Mouse (Mus musculus) cerebellum, adult 11 months (tissue): ENCODE data around the gene Fgfr4.

ENCODE experiments used
- DNase-seq: peaks from one replicate; pipeline ENCODE4 v3.0.0; 2022

Gene Fgfr4

DNA sequence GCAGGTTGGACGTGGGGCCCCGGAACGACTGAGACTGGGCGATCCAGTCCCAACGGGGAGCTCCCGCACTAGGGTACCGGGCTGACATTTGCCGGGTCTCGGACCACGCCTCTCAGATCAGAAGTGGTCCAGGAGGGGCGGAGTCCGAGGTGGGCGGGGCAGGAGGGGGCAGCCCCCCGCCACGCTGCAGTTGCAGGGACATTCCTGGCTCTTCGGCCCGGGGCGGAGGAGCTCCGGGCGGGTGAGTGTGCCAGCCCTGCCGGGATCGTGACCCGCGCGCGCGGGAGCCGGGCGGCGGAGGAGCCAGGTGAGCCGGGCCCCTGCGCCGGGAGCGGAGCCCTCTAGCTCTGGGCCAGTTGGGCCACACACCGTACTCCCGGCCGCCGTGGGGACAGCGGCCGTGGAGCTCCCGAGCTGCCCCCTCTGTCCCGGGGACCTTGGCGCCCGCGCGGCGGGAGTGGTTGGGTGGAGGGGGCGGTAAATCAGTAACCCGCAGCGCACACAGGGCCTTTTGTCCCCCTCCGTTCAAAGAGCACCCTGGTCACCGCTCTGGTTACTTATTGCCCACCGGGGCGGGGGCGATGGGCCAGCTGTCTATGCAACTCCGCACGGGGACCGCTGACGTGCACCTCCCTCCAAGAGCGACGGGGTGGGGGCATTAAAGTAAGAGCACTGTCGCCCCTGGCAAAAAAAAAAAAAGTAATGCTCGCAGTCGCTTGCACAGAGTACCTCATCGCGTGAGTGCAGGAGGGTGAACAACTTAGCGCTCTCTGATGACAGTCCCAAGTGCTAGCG, at the start of gene Fgfr4:
Fgfr4 (plus strand) TSS at position 20 of the 795 bp plus-strand sequence.
- DNase-seq, result no peak

GRCm38 (mm10) chr13:55103351-55103750, 49.1 kb upstream of the Fgfr4 start:
- DNase-seq, result no peak

GRCm38 (mm10) chr13:55105045-55105952, 47.1 kb upstream of the Fgfr4 start, which contains the start of gene Zfp346:
Zfp346 (plus strand) TSS chr13:55105311.
- DNase-seq, result peak; percentile 96

DNA sequence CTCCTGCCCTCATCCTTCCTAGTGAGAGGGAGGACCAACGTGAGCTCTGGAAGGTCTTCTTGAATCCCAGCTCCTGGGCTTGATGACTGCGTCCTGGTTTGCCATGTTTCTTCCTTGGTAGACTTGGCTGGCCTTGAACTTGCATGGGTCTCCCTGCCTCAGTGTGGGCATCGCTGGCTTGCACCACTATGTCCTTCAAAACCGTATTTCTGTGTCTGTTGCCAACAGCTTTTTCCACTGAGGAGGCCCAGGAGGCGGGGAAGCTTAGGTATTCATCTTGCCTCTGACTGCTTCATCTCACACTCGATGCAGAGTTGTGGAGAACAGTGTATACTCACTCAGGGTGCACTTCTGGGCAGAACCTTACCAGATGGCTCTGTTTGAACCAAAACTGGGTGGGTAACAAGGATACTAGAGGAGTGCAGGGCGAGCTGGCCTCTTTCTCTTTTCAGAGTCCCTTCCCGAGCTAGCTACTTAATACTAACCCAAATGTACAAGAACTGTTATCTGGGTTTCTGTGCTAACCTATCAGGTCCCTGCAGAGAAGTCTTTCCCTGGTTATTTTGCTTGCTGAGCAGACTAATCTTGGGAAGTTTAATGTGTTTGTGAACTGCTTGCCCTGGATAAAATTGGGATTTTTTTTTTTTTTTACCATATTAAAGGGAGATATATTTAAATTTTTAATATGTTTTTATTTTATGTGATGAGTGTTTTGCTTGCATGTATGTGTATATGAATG, 46.3 kb upstream of the Fgfr4 start:
- peak; percentile 13 for DNase-seq

- DNase-seq, result no peak
These were observed 45.3 kb upstream of the Fgfr4 start for GRCm38 (mm10) chr13:55107116-55107515.

DNA sequence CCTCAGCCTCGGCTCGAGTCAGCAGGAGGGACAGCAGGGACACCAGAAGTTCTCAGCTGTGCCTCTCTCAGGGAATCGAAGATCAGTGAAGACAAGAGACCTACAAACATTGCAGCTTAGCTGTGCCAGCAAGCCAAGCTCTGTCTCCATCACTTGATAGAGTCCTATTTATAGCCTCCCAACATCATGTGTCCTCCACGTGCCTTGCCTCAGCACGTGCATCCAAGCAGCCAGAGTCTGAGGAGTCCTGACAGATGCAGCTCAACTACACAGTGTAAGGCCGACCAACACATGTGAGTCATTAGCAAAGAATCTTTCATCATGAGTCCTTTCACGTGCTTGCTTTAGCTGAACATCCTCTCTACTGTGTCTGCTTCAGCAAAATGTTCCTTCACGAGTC, 44.7 kb upstream of the Fgfr4 start:
- no peak for DNase-seq

DNA sequence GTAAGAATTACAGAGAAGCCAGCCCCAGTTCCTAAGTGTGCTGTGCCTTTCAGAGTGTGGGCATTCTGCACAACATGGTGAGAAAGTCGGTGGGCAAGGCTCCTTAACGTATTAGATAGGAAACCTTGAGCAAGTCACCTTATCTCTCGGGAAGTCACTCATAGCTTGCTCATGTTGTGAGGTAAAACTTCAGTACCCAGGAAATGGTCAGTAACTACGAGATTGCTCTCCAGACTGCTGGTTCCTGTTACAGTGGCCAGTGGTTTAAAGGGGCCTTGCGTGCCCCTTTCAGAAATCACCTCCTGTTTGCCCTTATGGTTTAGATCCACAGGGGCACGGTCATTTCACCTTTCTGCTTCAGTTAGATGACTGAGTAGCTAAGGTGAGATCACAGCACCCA, 38.1 kb upstream of the Fgfr4 start:
- DNase-seq, result no peak

DNA sequence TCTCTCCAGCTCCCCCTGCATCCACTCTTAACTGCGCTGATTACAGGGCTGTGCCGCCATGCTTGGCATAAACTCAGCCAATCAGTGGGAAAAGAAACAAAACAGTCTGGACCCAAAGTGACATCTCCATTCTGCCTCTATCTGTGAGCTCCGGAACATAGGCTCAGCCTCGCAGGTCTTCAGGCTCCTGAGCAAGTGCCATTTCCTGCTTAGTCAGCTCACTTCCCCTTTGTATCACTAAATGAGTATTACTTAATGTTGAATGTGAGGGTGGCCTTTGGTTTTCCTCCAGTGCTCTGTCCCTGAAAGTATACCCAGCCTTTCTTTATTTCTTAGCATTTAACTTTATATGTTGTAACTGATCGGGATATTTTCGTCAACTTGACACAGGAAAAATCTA, 27.5 kb upstream of the Fgfr4 start:
- no peak for DNase-seq

DNA sequence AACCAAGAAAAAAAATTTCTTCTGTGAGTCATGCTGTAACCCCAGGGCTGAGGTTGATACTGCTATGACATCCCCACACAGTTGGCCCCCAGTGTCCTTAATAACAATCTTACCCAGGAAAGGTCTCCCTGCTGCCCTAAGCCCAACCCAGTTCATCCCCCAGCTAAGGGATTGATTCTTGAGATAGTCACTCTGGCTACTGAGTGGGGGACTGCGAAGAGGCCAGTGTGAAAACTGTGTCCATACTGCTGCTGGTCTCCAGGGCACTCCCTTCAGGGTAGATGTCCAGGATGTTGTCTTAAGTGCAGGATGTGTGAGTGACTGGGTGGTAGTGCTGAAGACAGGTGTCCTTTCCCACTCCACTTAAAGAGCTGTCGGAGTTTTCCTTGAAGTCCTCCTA, 19.0 kb upstream of the Fgfr4 start, which contains the start of gene Gm17617:
Gm17617 (minus strand) TSS at position 101 of the 400 bp plus-strand sequence.
- DNase-seq, result no peak

DNA sequence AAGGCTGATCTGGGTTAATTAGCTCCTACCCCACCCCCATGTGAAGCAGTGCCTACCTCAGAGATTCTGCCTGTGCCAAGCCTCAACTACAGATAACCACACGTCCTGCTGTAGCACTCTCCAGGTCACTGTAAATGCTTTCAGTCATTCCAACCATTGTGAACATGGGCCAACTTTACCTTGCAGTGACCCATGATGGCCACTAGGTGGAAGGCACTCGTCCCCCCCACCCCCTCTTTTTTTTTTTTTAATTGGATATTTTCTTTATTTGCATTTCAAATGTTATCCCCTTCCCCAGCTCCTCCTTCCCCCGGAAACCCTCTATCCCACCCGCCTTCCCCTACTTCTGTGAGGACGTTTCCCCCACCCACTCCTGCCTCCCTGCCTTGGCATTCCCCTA, 17.1 kb upstream of the Fgfr4 start:
- no peak for DNase-seq

- no peak for DNase-seq
These were observed 12.2 kb upstream of the Fgfr4 start for GRCm38 (mm10) chr13:55140271-55140670.

DNA sequence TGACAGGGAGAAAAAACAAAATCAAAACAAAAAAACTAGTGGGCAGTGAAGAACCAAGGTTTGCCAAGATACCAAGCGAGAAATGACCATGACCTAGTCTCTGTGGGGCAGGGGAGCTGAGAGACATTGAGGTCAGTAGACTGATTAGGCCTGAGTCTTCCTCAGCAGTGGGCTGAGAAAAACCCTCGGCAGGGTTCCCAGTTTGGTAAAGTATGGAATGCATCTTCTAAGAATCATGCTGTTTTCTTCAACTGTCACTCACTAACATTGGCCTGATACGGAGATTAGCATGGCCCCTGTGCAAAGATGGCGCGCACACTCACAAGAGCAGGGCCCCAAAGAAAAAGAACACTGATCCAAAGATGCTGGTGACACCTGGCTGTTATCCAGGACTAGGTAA, 1.5 kb downstream of the Fgfr4 start:
- DNase-seq, result no peak

- no peak for DNase-seq
These were observed 9.9 kb downstream of the Fgfr4 start for GRCm38 (mm10) chr13:55162365-55162764.

DNA sequence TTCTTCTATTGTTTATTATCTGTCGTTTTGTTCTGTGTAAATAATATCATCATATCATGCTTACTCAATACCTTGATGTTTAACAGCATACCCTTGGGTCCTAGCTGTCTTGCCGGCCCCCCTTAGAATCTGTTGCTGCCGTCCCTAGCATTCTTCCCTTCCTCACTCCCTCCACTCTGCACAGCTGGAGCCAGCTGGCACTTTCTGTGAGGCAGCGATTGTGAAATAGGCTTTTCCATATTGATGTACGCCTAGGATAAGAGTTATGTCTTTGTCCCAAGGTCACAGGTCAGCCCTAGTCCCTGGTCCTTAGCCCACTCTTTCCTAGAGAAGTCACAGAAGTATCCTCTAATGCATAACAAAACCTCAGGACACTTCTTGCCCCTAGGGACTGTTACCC, 11.1 kb downstream of the Fgfr4 start:
- no peak for DNase-seq

GRCm38 (mm10) chr13:55165831-55166339, 13.4 kb downstream of the Fgfr4 start:
- no peak for DNase-seq

- DNase-seq, result no peak
These were observed 14.6 kb downstream of the Fgfr4 start for GRCm38 (mm10) chr13:55166806-55167725.

DNA sequence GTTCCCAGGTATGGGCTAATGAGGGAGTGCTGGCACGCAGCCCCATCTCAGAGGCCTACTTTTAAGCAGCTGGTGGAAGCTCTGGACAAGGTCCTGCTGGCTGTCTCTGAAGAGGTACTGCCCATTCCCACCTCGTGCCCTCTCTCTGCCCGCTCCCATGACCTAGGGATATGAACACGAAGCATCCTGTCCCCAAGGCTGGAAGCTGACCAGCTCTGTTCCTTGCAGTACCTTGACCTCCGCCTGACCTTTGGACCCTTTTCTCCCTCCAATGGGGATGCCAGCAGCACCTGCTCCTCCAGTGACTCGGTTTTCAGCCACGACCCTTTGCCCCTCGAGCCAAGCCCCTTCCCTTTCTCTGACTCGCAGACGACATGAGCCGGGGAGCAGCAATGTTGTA, 15.4 kb downstream of the Fgfr4 start:
- no peak for DNase-seq

- no peak for DNase-seq
These were observed 15.8 kb downstream of the Fgfr4 start for GRCm38 (mm10) chr13:55168255-55168654.

DNA sequence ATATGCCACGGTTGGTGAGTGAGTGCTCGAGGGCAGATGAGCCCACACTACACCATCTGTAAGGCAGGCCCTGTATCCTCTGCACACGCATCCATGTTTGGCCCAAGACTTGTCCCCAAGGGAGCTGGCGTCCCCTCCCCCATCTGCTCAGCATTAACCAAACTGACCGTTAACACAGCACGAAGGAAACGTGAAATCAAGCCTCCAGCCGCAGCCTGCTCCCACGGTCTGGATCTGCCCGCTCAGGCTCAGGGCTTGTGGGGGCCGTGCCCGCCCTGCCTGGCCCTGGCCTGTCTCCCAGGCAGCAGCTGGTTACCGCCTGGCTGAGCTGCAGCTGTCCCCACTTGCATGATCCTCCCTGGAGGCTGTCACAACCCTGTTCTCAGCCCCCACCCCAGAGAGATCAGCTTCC, 16.5 kb downstream of the Fgfr4 start:
- no peak for DNase-seq

DNA sequence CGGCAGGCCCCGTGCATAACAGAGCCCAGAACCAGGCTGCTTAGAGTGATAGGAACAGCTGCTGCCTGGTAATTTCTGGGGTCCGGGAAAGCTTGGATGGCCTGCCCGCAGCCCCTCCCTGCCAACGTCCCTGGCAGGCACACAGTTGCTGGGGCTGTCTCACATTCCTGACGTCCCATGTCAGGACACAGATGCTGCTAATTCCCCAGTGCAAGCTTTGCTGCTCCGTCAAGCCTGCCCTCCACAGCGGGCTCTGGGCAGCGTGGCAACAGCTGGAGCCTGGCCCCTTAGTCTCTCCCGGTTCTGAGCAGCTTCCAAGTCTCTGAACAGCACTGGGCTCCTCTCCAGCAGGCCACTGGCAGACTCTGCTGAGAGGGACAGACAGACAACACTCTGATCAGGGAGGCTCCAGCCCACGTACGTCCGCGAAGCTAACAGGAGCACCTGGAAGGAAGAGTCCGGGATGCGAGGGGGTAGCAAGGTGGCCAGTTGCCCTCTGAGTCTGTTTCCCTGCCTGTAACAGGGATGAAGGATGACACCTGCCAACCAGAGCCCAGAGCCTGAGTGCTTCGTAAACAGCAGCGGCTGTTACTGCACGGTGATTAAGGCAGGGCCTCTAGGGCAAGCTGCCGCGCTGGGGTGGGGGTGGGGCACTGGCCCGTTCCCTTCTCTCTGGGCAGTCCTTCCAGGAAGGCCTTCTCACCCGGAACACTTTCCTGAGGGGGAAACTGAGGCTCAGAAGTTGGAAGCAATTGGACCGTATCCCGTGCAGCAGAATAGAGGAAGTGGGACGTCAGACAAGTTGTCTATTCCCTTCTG, 19.3 kb downstream of the Fgfr4 start:
- no peak for DNase-seq

DNA sequence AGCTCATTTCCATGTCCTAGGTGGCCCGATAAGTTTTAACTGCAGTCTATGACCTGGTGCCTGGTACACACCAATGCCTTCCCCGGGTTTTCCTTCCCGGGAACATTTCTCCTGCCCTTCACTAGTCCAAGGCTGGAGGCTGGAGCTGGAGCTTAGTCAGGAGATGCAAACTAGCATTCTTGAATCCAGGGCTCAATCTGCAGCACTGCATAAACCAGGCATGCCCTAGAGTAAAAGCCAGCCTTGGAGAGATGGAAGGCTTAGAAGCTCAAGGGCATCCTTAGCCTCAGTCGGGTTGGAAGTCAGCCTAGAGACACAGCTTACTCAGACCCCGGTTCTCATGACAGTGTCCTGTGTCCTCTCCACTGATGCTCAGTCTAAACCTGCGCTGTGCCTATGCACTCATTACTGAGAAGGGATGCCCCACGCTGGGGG, 19.9 kb downstream of the Fgfr4 start:
- no peak for DNase-seq
